Mouse (Mus musculus): Measurements from ENCODE around the gene Kcns1. TPM values are rescaled to one million over a fixed set of nuclear protein-coding genes. Genes with fewer than 3 reads are reported as not detected.
"Not testable (repeated sequence)": the region's sequence is repeated elsewhere in the genome, so short reads cannot be mapped to it uniquely, and the experiment has no call there.

Kcns1 gene
- 10 to 100 TPM; 20.3 to 20.7 TPM for total RNA-seq (2021)
- long read RNA-seq, experiment 1, partial matches to known transcripts, result 8 of 14 reads
- long read RNA-seq, experiment 1, other reads (novel, unspliced or antisense), result 3 of 14 reads
- long read RNA-seq, experiment 2, transcript Kcns1-201 (4 exons, 2,712 nt), result major isoform, 5 of 5 reads
- long read RNA-seq, experiment 2, partial matches to known transcripts, result 0 of 5 reads
- long read RNA-seq, experiment 2, other reads (novel, unspliced or antisense), result 0 of 5 reads

DNA sequence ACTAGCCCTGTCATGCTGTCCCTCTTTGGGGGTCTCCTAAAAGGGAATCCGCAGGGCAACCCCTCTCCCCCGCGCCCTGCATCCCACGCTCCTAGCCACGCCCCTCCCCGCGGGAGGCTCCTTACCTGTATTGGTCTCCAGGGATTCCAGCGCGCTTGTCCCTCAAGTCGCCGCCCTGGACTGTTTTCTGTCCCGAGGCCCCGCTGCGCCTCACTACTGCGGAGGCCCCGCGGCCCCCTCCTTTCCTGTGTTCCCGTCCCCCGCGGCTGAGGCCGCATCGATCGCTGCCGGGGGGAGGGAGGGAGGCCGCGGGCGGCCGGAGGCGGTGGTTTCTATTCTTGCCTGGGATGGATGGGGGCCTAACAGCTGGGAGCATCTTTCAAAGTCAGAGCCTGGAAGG lies at the start of gene Kcns1:
Kcns1 (minus strand) TSS at position 212 of the 400 bp plus-strand sequence.
- TF ChIP-seq CTCF (IDR thresholded peaks at IDR 0.05), result no peak
- peak in 1 of 2 experiments; percentile 55 for DNase-seq (ENCODE audit: extremely low spot score in 1 of 2, low spot score in 2 of 2)
- H3K4me3 ChIP-seq, result peak within 1 kb of the TSS; percentile 36
- intact Hi-C loops (cut with DNase I), result loop anchor here (2.0 kb wide), 1 partner anchor 34 kb away; no protein-coding TSS in a partner anchor
- H3K27ac ChIP-seq, result peak within 1 kb of the TSS; percentile 80

DNA sequence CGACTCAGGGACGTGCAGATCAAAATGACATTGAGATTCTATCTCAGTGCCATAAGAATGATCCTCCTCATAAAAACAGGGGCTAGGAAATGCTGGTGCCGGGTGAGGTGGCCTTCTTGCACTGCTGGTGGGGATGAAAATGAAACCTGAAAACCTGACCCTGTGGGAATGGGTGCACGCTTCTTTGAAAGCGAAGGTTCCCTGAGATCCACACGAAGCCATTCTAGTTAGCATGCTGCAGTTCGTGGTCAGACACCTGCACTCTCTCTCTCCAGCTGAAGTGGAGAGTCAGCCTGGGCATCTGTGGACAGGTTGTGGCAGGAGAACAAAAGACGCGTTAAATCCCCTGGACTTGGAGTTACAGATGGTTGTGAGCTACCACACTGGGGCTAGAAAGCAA lies 48.4 kb upstream of the Kcns1 start:
- no peak for DNase-seq (ENCODE audit: extremely low spot score in 1 of 2, low spot score in 2 of 2)
- intact Hi-C loops (cut with DNase I), result no loop called here
- no peak for TF ChIP-seq CTCF (IDR thresholded peaks at IDR 0.05)
- Histone ChIP-seq H3K4me3 (no peak overlapping the region), H3K27ac (no peak overlapping the region)

DNA sequence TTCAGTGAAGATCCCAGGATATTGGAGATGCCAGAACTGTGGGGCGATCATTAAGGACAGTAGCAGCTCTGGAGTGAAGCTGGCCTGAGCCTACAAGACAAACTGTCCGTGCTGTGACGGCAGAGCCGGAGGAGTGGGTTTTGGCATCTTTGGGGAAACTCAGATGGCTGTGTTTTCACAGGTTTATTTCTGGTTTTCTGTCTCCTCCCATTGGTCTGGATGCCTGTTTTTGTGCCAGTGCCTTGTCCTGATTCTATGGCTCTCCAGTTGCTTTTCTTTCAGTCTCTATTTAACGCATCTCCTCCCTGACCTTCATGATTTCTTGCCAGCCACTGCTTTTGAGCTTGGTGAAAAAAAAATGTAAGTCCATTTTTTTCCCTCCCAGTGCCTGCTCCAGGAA lies 41.8 kb upstream of the Kcns1 start:
- Histone ChIP-seq H3K4me3 (no peak overlapping the region), H3K27ac (peak overlapping the region; percentile 11; the same call in 1 of the 2 replicates)
- no peak for DNase-seq (ENCODE audit: extremely low spot score in 1 of 2, low spot score in 2 of 2)
- intact Hi-C loops (cut with DNase I), result loop anchor here (2.0 to 5.0 kb wide), 2 partner anchors 38 to 100 kb away; no protein-coding TSS in a partner anchor
- TF ChIP-seq CTCF (IDR thresholded peaks at IDR 0.05), result no peak

DNA sequence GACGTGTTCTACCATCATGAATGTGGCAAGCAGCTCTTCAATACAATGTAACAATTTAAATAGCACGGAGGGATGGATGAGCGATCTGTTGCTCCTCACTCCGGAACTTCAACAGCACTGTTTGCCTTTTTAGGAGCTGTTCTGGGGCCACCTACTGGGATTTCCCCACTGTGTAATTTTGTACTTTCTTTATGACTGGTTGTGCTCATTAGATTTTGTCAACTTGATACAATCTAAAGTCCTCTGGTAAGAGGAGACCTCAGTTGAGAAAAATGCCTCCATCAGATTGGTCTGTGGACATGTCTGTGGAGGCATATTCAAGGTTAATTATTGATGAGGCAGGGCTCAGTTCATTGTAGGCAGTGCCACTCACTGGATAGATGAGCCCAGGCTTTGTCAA lies 40.0 kb upstream of the Kcns1 start:
- TF ChIP-seq CTCF (IDR thresholded peaks at IDR 0.05), result no peak
- no peak for DNase-seq (ENCODE audit: extremely low spot score in 1 of 2, low spot score in 2 of 2)
- Histone ChIP-seq H3K27ac (no peak overlapping the region), H3K4me3 (no peak overlapping the region)
- intact Hi-C loops (cut with DNase I), result loop anchor here (5.0 kb wide), 1 partner anchor 101 kb away; no protein-coding TSS in a partner anchor

DNA sequence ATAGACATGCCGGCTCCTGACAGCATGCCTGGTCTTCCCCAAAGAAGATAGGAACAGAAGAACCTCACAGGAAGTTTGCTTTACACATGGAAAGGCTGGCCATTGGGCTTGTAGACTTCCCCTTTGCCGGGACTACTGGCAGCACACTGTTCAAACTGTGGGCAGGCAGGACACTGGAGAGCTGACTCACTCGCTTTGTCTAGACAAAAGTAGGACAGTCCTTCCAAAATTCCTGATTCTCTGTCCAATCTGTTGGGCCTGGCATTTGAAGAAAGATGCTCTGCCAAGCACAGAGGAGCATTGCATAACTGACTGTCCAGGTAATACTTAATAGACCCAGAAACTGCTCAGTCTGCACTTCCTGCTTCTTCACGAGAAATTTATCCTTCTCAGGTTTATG lies 35.8 kb upstream of the Kcns1 start:
- no peak for TF ChIP-seq CTCF (IDR thresholded peaks at IDR 0.05)
- Histone ChIP-seq H3K4me3 (no peak overlapping the region), H3K27ac (peak overlapping the region; percentile 45; the same call in 1 of the 2 replicates)
- peak in 1 of 2 experiments; percentile 14 for DNase-seq (ENCODE audit: extremely low spot score in 1 of 2, low spot score in 2 of 2)
- intact Hi-C loops (cut with DNase I), result no loop called here

DNA sequence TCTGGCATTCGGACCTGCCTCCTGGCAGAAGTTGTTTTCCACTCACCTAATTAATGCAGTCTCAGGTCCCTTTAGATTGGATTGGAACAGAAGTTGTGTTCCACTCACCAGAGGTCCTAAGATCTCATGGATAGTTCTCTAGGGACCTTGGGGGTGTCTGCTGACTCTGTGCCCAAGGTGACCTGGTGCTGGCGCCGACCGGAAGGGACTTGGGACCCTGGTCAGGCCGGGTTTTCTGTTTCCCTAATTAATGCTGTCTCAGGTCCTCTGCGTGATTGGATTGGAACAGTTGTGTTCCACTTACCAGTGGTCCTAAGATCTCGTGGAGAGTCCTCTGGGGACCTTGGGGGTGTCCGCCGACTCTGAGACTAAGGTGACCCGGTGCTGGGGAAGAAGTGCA lies 35.1 kb upstream of the Kcns1 start:
- H3K27ac ChIP-seq; DNase-seq (ENCODE audit: extremely low spot score in 1 of 2, low spot score in 2 of 2); H3K4me3 ChIP-seq; intact Hi-C loops (cut with DNase I): not testable (repeated sequence)

DNA sequence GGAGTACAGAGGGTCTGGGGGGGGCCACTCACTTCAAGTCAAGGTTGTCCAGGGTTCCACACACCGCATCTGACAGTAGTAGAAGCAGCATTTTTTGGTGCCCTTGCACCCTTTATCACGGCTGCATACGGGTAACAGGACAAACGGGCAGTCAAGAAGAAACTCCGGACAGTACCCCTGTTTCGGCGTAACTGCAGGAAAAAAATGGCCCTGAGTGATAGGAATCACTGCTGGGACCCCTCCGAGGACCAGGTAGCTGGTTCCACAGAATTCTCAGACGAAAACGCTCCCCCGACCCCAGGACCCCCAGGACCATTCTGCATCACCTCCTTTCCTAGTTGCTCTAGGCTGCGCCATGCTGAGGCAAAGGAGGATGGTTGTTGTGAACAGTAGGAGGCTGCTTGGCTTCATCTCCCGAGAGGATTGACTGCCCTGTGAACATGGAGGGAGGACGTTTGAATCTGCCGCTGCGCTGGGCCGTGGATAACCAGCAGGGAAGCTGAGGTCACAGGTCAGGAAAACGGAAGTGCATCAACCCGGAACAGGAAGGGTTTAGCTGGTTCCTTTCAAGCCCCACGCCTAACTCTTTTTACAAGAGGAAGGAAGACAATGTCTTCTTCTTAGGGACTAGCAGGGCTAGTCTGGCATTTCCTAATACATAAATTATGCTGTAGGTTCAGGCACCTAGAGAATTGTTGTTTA lies 28.9 kb upstream of the Kcns1 start, which contains the start of gene Wfdc15a:
Wfdc15a (minus strand) TSS at position 505 of the 702 bp plus-strand sequence.
- Histone ChIP-seq H3K27ac (no peak within 1 kb of the TSS), H3K4me3 (no peak within 1 kb of the TSS)
- DNase-seq (ENCODE audit: extremely low spot score in 1 of 2, low spot score in 2 of 2), result no peak
- TF ChIP-seq CTCF (IDR thresholded peaks at IDR 0.05), result no peak
- intact Hi-C loops (cut with DNase I), result loop anchor here (5.0 kb wide), 1 partner anchor 128 kb away; no protein-coding TSS in a partner anchor

DNA sequence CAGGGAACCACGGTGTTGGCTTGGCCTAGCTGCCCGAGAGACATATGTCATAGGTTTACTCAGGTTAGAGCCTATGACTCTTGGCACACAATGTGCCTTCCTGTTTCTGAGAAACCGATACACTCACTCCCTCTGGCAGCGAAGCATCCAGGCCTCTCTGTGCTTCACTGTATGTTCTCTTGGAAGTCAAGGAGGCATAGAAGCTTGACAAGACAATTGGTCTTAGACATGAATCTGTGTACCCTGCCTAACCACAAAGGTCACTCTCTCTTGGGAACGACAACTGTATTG lies 25.7 kb upstream of the Kcns1 start:
- no peak for DNase-seq (ENCODE audit: extremely low spot score in 1 of 2, low spot score in 2 of 2)
- Histone ChIP-seq H3K4me3 (no peak overlapping the region), H3K27ac (no peak overlapping the region)
- TF ChIP-seq CTCF (IDR thresholded peaks at IDR 0.05), result no peak
- intact Hi-C loops (cut with DNase I), result loop anchor here (5.0 kb wide), 1 partner anchor 131 kb away; no protein-coding TSS in a partner anchor

DNA sequence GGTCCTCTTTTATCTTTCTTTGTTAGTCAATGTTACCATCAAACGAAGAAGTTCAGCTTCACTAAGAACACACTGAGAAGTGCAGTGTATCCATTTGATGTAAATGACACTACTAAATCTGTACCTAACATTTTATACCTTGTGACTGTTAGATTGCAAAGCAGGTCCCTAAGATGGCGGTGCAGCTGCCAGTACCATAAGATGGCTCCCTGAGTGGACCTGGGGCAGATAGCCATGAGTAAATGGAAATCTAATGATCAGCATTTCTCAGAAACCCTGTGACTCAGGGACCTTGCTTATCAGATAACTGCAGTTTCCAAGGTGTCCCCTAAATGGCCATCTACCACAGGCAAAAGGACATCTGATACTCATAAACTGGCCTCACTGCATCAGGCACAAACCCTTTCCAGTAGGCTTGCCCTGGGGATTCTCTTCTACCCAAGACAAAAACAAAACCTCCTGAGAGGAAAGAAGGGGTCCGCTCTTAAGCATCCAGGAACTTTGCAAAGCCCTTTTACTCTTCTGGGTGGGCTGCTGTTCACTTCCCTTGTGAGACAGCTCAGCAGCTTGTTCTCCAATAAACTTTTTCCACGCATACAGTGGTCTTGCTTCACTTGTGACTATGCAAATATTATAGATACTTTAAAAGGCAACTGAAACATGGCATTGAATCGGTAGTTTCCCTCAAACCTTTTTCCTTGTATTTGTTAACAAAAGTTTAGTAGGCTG lies 25.2 kb upstream of the Kcns1 start:
- Histone ChIP-seq H3K27ac (no peak overlapping the region), H3K4me3 (no peak overlapping the region)
- intact Hi-C loops (cut with DNase I), result loop anchor here (5.0 kb wide), 1 partner anchor 131 kb away; no protein-coding TSS in a partner anchor
- DNase-seq (ENCODE audit: extremely low spot score in 1 of 2, low spot score in 2 of 2), result no peak
- no peak for TF ChIP-seq CTCF (IDR thresholded peaks at IDR 0.05)

DNA sequence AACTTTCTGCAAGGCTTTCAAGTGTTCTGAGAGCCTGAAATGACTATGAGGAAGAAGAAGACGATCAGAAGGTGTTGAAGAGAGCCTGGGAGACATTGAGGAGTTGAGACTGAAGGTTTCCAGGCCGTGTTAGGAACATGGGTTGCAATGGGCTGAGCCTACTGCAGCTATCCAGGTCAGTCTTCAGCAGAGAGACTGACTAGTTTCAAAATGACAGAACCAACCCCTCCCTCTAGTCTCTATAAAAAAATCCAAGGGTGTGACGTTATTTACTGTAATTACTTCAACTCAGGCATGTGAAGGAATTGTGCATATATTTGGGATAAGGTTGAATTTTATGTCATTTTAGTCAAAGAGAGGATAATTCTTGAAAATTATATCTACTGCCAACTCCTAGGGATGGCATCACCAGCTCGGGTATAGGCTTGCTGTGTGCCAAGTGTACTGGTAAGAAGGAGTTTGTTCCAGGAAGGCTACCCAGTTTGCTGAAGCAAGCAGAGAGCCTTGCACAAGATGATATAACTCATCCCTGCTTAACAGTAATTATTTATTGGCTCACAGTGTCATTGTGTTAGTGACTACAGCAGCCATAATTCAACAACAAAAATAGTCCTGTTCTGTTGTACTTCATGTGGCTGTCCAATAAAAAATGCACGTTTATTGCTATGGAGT lies 24.2 kb upstream of the Kcns1 start:
- DNase-seq (ENCODE audit: extremely low spot score in 1 of 2, low spot score in 2 of 2), result no peak
- no peak for TF ChIP-seq CTCF (IDR thresholded peaks at IDR 0.05)
- Histone ChIP-seq H3K27ac (no peak overlapping the region), H3K4me3 (no peak overlapping the region)
- intact Hi-C loops (cut with DNase I), result loop anchor here (5.0 kb wide), 1 partner anchor 132 kb away; no protein-coding TSS in a partner anchor

DNA sequence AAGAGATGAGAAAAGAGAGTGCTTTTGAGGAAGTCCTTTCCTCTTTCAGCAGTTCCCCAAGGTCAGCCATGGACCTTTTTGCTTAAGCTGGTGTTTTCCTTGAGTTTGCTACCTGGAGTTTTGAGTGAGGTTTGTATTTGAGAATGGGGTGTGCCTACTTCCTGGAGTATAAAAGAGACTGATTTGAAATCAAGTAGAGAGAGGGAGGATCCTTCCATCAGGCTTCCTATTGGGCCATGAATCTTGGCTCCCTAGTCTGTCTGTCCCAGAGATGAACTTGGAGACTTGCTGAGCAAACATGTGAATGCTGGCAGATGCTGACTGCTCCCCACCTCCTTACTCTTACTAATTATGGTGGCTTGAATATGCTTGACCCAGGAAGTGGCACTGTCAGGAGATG lies 21.4 kb upstream of the Kcns1 start:
- H3K27ac ChIP-seq, result no peak overlapping the region
- TF ChIP-seq CTCF (IDR thresholded peaks at IDR 0.05), result no peak

More for the DNA sequence above, 21.4 kb upstream of the Kcns1 start:
- intact Hi-C loops (cut with DNase I), result no loop called here
- DNase-seq (ENCODE audit: extremely low spot score in 1 of 2, low spot score in 2 of 2), result no peak
- H3K4me3 ChIP-seq, result no peak overlapping the region

All from left cerebral cortex, adult 2 months (tissue).